Mouse (Mus musculus): ENCODE results near the gene Epha6. TPM values are rescaled to one million over a fixed set of nuclear protein-coding genes. Genes with fewer than 3 reads are reported as not detected.

Epha6 gene
- total RNA-seq, 2 experiments from 2014 or later = not detected

DNA sequence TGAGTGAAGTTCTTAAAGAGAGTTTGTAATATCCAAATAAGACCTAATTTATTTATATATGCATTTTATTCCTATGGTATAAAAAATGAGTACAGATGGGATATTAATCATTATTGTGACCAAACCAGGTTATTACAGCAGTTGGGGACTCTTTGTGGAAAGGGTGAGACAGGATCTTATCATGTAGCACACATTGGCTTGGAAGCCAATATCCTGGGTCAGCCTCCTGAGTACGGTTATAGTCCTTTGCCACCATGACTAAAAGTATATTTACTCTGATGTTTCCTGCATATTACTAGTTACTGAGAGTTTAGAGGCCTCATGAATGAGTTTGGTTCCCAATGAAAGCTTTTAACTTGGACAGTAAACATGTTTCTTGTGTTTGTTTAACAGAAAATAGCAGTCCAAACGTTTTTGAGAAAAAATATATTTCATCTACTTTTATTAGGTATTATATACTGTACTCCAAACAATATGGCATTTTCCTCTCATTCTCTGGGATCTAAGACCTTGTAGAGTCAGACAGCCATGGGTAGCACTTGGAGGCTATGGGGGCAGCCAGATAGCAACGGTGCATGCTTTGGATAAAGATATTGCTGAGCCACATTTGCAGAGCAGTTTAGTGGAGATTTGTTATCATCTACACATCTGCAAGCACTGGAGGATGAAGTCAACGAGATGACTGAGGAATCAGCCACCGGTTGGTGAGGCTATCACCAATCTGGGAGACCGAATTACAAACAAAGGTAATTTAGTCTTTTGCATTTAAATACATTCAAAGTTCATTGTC lies 340.4 kb downstream of the Epha6 start:
- no peak for DNase-seq

DNA sequence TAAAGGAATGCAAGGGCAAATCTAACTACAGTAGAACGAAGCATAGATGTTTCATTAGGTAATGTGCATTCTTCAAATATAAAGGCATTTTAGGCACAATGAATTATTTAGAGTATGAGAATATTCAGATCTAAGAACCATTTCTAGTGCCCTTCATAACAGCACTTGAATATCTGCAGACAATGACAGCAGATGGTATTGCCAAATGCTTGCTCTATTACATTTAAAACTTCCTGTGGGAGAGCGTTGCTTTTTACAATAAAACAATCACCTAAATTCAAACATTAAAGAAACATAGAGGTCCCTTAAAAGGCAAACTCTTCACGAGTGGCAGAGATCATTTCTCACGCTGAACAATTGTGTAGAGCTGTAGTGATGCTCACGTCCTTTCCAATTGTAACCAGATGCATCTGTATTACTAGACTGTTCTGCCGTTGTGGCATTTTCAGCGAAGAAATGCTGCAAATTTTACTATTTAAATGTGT lies 347.1 kb downstream of the Epha6 start:
- no peak for DNase-seq

DNA sequence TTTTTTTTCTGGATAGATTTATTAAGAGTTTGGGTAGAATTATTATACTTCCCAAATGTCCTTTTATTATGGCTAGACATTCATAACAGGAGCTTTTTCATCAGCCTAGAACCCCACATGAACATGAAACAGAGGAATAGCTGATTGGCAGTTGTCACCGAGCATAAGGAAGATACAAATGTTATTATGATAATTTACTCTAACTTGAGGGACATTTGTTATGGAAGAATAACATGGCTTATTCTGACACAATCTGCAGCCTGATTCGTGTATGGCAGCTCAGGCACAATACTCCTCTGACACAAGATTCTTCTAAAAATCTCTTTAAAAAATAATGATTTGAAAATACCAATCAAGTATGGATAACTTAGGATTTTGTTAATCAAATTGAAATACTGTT lies 347.7 kb downstream of the Epha6 start:
- DNase-seq = no peak

DNA sequence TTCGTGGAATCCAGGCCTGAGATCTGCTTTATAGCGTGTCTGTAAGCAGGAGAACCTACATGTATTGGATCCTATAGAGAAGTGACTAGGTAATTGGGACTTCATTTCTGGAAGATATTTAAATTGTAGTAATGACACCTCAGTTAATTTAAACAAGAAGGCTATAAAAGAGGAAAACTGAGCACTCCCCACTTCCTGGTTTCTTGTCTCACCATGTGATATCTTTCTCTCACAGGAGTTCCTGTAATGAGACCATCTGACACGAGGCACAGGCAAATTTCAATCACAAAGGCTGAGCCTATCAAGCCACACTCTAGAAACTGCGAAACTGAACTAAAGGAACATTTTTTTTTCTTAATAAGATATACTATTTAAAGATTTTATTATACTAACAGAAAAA lies 348.3 kb downstream of the Epha6 start:
- no peak for DNase-seq

DNA sequence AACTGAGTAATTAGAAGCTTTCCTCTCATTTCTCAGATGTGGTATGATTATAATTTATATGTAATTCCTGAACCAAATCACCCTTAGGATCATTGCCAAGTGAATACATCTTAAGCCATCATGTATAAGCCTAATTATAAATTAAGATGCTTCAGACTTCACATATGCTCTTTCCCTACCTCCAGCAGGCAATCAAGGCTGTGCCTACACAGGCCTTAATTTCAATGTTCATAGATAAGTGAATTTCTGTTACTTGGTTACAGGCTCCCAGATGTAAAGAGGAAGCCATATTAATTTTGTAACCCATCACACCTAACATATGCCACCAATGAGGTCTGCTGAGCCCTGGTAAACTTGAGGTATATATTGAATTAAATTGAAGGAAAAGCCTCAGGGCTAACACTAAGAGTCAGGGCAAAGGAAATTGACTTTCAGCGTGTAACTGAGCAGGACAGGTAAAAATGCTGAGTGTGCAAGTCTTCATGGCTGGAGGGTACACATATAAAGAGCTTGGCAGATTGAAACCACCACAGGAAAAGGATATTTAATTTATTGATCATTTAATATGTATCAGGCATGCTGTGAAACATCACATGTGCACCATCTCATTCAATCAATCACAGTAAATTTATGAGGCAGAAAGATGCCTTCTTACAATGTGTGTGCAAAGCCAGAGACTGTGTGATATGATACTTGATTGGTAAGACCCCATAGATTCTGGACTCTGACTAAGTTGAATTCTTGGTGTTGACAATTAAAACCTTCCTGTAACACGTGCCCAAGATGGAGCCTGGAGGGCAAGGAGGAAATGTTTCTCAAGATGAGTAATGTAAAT lies 365.8 kb downstream of the Epha6 start:
- no peak for DNase-seq

DNA sequence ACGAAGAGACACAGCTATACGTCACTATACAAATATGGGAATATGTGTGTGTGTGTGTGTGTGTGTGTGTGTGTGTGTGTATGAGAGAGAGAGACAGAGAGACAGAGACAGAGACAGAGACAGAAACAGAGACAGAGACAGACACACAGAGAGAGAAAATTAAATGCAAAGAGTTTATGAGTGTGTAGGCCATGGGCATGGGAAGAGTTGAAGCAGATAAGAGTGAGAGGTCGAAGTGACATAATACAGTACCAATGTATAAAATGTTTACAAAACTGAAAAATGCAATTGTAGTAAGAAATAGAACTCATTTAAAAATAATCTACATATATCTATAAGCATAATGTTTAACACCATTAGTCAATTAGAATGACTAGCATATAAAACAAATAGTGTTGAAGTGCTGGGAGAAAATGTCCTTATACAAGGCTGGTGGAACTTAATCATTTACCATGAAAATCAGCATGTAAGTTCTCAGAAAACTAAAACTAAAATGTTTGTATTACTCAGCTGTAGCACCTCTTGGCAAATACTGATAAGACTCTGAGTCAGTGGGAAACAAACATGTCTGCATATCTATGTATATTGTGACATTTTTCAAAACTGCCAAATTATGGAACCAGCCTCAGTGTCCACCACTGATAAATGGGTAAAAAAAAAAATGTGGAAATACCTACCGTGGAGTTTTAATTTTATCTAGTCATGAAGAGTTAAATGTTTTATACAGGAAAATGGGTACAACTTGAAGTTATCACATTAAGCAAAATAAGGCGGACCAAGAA lies 371.2 kb downstream of the Epha6 start:
- DNase-seq = no peak

DNA sequence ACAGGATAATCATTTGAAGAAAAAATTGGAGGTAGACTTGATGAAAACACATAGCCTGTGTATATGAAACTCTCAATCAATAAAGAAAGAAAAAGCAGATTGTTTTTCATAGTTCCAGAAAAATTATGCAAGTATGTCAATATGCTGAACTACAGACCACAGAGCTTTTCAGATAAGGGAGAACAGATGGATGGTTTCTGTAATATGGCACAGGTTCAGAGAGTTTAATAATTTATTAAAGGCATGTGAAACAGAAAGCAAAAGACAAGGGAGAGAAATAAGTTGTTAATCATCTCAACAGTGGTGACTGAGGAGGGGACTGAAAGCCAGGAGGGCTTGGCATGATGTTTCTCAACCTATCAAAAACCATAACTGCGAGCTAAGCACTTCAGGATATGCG lies 372.3 kb downstream of the Epha6 start:
- no peak for DNase-seq

DNA sequence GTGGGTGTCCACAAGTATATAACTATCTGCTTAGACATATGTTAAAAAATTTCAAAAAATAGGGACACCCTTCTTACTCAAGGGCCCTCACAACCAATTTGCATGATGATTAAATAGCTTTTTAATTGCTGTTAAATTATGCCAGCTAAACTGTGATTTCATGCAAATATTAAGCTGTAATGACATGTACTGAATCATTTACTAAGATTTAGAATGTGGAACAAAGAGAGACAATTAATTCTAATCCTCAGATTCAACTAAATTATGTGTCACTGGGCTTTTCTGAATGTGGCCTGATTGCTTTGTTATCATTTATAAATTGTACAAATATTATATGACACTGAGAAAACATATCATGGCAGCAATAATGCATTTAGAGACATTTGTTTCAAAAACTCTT lies 396.2 kb downstream of the Epha6 start:
- no peak for DNase-seq

DNA sequence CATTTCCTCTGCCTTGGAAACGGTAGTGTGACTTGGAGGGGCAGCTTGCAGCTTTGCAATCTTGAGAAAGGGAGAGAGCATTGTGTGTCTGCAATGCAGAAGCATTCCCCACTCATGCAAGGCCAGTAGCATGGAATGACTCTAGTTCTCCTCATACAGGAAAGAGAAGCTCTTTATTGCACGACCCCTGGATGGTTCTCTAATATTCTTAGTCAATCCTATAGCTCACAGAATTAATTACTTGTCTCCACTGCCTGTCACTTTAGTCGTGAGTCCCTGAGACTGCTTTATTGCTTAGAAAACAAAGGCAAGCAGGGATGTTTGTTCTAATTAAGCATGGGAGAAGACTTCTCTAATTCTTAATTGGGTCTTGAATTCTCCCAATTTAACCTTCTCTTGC lies 429.8 kb downstream of the Epha6 start:
- no peak for DNase-seq

DNA sequence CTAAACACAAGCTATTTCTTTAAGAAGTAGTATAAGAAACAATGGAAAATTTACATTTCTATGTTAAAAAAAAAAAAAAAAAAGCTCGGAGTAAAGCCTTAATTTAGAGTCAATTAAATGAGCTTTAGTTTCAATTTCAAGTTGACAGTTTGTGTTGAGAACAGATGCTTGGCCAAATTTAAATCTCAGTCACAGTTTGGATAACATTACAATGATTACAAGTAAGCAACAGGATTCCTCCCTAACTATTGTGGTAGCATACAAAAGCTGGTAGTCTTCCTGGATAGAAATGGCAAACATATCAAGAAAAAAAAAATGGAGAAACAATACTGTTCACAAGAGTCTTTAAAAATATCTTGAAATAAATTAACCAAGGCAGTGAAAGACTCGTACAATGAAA lies 452.9 kb downstream of the Epha6 start:
- no peak for DNase-seq

DNA sequence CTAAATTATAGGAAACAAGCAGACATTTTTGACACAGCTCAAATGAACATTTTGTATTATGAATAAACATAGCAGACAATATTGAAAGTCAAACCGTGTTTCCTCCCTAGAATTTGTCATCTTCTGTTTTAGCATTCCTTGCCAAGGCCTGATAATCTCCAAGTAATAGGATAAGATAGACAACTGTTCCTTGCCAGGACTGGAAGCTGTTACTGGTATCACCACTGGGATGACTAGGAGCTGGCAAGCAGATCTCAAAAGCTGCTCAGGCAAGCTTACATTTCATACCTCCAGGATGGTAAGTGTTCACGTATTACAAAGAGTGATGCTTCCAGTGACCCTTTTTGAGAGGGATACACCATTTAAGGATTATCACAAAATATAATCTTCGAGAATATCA lies 461.0 kb downstream of the Epha6 start:
- no peak for DNase-seq

DNA sequence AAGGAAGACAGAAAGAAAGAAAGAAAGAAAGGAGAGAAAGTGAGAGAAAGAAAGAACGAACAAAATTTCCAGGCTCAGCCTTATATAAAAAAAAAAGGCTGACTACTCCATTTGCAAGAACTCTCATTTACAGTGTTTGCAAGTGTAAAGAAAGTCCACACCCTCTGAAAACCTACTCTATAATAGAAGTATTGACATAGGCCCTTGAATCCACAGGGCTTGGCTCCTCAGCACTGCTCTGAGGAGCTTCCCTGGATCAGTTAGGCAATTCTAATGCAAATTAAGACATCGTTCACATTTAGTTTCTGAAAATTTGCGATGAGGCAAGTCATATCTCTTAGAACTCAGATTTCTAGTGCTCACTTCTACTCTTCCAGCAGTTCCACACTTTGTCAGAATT lies 483.9 kb downstream of the Epha6 start:
- no peak for DNase-seq

DNA sequence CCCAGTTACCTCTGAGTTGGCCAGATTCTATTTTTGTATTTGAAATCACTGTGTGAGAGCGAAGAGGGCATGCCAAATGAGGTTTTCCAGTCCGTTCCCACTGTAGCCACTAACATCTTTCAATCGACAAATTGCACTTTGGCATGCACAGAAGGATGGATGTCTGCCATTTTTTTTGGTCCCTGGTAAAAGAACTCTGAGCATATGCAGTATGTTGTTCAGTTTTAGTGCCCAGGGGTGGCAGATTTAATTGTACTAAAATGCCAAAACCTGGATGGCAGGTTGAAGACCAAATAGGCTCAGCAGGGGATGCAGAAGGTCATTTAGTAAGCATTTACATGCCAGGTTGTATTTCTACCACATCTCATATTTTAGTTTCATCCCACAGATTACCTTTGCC lies 503.1 kb downstream of the Epha6 start:
- DNase-seq = no peak

DNA sequence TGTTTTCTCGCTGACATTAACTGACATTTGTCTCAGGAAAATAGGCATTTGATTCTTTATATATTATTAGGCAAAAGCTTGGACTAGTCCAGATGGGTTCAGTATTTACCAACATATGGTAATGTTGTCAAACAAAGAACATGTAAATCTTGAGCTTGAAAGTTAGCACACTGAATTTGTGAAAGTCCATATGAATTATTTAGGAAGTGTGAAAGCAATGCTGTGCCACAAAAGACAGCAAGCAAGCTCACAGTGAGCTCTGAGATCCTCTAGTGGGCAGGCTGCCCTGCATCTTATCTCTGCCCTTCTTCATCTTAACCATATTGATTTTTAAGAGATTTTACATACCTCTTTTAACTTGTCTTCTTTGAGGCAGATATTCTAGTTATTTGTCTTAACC lies 510.0 kb downstream of the Epha6 start:
- DNase-seq = no peak

DNA sequence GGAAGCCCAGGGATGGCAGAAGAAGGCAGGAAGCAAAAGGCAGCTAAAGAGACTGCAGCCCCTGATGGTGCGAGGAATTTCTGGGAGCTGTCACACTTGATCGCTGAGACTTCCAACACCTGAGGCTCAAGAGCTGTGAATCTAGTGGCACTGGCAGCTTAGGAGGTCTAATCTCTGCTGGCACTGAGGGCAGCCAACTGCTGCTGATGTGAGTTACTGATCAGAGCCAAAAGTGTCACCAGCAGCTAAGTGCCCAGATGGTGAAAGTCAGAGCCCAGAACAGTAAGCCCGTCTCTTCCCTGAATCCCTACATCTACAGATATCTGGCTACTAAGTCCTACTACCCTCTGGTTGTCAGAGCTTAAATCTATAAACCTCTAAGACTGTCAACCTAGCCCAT lies 518.4 kb downstream of the Epha6 start:
- DNase-seq = no peak

DNA sequence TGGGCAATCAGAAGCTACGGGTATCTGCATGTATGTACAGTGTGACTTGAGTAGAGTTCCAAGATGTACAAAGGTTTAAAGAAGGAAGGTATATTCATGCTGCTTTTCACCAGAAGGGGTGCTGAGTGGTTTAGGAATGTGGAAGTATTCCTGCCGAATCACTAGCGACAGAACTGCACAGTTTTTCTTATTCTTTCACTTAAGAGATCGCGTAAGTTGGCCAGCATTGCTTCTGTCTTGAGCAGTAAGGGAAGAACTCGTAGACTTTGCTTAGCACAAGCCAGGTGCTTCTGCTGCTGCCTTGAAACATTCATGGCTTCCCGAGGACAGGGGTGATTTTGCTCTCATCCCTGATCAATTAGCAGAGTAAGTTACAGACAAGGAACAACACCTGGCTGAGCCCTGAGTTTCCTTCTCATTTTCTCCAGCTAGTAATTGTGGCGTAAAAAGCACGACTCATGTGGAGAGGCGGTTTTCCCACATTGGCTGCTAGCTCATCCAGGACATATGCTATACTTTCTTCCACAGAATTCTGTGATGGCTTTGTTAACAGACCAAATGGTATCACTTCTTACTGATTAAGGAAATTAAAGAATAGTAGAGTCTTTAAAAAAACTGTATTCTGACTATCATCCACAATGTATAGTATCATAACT lies 534.7 kb downstream of the Epha6 start:
- no peak for DNase-seq

DNA sequence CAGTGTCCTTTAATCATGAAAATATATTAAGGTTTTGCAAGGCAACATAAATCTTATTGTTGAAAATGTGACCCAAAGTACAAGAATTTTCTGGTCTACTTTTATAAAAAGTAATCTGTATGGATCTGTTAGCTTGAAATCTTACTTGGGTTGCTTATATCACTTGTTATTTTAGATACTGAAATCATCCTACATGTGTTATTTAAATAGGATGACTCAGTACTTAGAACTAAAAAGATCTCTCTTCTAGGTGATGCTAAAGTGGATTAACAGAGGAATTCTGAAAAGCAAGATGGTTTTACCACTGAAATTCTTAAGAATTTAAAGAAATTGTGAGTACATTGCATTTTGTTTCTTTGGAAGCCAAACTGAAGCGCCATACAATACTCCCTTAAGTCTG lies 561.5 kb downstream of the Epha6 start:
- DNase-seq = no peak

DNA sequence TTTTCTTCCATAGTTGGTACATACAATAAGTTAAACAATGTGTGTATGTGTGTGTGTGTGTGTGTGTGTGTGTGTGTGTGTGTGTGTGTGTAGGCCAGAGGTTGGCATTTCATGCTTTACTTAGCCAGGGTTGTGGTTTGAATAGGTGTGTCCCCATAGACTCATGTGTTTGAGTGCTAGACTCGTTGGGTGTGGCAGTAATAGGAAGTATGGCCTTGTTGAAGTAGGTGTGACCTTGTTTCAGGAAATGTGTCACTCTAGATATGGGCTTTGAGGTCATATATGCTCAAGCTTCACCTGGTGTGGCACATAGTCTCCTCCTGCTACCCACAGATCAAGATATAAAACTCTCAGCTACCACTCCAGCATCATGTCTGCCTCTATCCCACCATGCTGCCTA lies 577.0 kb downstream of the Epha6 start:
- no peak for DNase-seq

DNA sequence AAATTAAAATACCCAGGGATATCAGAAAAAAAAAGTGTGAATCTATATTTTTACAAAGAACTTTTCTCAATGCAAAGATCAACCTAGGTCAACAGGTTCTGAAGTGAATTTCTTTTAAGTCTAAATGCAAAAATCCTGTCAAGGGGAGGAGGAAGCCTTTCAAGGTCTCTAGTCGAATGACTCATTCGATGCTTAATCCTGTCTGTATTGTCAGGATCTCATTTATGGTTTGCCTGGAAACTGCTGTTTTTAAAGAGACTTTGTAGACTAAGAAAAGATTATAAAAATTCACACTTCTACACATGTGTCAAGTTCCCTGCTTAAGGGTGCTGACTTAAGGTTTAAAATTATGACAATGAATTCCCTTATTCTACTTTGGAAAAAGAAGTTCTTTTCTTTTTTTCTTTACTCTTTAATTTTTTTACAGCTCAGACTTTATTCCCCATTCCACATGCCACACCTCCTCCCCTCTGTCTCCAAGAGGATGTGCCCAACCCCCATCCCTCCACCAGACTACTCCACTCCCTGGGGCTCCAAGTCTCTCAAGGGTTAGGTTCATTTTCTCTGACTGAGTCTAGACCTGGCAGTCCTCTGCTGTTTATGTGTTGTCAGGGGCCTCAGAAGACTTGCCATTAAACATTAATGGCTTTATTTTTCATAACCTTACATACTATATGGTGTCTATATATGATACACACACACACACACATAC lies 598.3 kb downstream of the Epha6 start:
- DNase-seq = no peak

DNA sequence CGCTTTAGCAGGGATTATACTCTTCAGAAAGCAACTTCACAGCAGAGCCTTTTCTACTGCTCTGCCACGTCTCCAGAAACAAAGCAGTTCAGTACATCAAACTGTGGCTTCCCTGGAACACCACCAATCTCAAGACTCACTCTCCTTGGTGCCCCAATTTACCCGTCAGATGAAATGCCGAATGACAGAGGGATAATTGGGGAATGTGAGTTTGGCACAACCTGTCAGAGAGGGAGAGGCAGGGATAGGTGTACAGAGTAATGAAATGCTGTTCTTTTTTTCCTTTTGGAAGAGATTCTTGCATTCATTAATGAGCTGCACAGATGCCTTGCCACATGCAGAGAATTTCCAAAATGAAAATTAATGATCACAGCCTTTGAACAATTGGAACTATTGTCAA lies 635.5 kb downstream of the Epha6 start:
- no peak for DNase-seq

DNA sequence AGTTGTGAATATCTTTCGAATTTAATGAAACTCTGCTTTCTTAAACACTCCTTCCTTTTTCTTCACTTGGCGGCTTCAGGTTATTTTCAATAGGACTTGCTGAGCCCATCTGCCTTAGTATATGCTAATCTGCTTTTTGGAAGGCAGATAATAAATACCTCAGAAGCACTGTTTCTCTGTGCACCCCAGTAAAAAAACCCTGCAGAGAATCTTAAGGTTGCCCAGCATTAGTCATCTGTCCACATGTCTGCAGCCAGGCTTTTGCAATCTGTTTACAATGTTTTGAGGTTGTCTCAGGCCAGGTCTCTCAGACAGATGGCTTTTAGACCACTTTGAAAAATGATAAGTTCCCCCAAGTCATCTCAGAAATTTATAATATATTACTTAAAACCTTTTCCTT lies 649.6 kb downstream of the Epha6 start:
- DNase-seq = no peak

DNA sequence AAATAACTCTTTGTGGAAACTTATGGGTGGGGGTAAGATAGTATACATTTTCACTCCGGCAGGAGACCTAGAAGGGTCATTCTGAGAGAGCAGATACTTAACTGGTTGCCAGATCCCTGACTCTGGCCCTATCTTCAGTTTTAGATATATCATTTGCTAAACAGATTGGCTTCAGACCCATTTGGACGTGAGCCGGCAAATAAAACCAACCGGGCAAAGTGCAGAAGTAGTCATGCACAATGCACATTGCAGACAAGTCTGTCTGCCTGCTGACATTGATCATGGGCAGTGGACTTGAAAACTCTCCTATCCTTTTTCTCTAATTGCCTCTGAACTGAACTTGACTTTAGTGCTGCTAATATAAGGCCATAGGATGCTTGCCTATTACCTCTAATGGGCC lies 681.6 kb downstream of the Epha6 start:
- DNase-seq = no peak
